Mouse (Mus musculus) liver, postnatal 0 days (tissue): ENCODE results near the gene Dlg4.

ENCODE experiments used
- CTCF ChIP-seq: sonication (generic); IDR thresholded peaks from 2 replicates; pipeline ENCODE4 v1.5.1; 2016; ENCODE audit warnings: antibody characterized with exemption, low read depth
- EP300 ChIP-seq: IDR thresholded peaks from 2 replicates; pipeline ENCODE4 v1.6.1; 2016; ENCODE audit warnings: antibody characterized with exemption, low read depth, mild to moderate bottlenecking

- TF ChIP-seq CTCF (no peak), EP300 (no peak)
Observed at GRCm38 (mm10) chr11:70029130-70029801, 12.5 kb downstream of the Dlg4 start.
